Mouse (Mus musculus) activated CD4-positive, CD25-positive, alpha-beta regulatory T cell, adult 4 months (primary cell): Measurements from ENCODE around the gene Anapc1. TPM values are rescaled to one million over a fixed set of nuclear protein-coding genes. Genes with fewer than 3 reads are reported as not detected.
"Not testable (repeated sequence)": the region's sequence is repeated elsewhere in the genome, so short reads cannot be mapped to it uniquely, and the experiment has no call there.

Experiments
- ATAC-seq: one replicate; pipeline ENCODE4 v1.8.0; 2017
- polyA plus RNA-seq, 2 experiments: library from polyadenylated mRNA; unstranded; fragments of 100-300 nt; shearing (Covaris generic); gene quantifications; one replicate each; pipeline ENCODE4 v1.2.1; 2017

The Anapc1 gene
- polyA plus RNA-seq, 2 experiments from 2014 or later, result 31.4 to 40.6 TPM

DNA sequence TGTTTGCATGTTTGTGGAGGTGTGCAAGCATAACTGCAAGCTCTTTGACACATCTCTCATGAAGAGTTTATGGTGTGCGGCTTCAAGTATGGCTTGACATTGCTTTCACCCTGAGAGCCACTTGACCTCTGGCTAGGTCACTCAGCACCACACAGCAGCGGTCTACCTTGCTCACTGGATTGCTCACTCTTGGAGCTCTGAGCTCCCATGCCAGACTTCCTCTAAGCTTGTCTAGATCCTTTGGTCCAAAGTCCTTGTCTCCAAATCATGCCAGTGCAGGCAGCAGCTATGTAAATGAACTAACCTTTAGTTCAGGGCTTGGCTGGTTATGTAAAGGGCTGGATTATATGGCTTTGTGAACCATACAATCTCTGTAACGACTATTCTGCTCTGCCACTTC, 9.2 kb upstream of the Anapc1 start:
- no peak for ATAC-seq

- no peak for ATAC-seq
Observed at GRCm38 (mm10) chr2:128694548-128694947, 7.4 kb upstream of the Anapc1 start.

GRCm38 (mm10) chr2:128693828-128694227, 6.6 kb upstream of the Anapc1 start:
- ATAC-seq, result not testable (repeated sequence)

GRCm38 (mm10) chr2:128693236-128693635, 6.0 kb upstream of the Anapc1 start:
- ATAC-seq, result no peak

DNA sequence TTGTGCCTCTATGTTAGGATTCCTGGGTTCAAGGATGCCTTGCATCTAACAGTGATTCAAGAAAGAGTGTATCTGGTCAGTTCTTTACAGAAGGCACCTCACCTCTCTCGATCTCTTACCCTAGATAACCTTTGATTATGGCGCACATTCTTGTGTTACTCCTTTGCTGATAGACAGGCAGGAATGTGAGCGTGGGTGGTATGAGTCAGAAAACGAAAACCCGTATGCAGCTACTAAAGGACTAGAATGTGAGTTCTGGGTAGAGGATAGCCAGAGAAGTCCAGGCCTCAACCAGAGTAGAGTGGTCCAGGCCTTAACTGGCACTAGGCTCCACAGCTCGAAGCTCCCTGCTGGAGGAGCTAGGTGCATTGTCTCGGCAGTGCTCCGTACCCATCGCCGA, 5.6 kb upstream of the Anapc1 start:
- no peak for ATAC-seq

DNA sequence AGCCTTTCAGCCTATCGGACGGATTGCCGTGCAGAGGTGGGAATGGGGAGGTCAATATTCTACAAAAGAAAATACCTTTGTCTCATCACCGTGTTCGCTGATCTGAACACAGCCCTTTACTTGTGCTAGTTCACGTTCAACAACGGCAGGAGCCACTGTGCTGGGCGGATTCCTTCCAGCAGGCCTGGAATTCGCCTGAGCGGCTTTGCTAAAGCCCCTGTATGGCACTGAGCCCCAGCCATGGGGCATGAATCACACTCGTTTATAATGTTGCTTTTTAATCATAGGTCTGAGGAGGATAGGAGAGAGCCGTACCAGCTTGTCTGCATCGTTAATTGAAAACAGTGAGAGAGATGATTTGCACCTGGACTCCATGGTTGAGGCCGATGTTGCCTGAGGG, 5.1 kb upstream of the Anapc1 start:
- no peak for ATAC-seq

- peak; percentile 11 for ATAC-seq
Observed at GRCm38 (mm10) chr2:128687558-128688120, 448 bp upstream of the Anapc1 start.

DNA sequence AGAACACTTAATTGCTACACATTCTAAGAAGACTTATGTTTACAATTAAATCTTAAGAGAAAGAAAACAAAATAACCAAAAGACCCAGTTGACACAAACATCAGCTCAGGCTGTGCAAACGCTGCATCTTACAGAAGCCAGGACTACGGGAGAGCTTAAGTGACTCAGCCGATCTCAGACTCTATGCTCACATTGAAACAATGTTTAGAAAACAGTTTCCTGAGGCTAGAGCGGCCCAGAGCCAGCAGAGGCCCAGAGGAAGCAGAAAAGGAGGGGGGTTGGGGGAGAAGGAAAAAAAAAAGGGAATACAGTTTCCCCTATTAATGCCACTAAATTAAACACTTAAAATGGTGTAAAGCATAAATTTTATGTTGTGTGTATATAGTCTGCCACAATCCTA, 6.5 kb downstream of the Anapc1 start:
- no peak for ATAC-seq

- ATAC-seq, result no peak
Observed at GRCm38 (mm10) chr2:128620578-128620977, 66.6 kb downstream of the Anapc1 start.

DNA sequence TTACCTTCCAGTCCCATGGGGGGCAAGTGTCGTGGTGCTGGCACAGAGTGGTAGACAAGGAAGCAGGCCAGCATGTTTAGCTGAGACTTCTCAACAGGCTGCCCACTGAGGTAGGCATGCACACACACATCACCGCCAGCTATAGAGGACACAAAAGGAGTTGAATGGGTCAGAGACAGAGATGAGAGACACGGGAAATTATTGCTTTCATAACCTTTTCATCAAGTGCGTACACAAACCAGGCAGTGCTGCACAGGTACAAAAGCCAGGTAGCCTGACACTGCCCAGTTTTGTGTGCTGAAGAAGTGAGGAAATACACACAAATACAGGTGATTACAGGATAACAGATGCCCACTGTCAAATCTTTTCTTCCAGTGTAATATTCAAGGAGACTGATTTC, 71.8 kb downstream of the Anapc1 start:
- ATAC-seq, result no peak

DNA sequence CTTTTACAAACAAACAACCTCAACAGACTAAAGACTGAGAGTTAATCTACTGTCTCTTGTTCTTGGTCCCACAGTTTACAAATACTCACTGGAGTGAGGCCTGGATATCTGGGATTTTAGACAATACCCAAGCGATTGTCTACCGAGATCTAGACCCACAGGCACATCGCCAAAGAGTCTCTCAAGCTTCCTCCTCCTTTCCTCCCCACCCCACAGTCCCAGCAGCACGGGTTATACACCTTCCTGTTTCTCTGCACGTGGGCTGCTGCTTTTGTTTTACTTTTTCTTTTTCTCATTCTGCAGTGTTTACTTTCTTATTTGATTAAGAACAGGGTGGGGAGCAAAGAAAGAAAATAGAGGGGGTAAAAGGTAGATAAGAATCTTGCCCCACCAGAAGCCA, 73.8 kb downstream of the Anapc1 start:
- no peak for ATAC-seq

- no peak for ATAC-seq
Observed at GRCm38 (mm10) chr2:128612275-128612674, 74.9 kb downstream of the Anapc1 start.

DNA sequence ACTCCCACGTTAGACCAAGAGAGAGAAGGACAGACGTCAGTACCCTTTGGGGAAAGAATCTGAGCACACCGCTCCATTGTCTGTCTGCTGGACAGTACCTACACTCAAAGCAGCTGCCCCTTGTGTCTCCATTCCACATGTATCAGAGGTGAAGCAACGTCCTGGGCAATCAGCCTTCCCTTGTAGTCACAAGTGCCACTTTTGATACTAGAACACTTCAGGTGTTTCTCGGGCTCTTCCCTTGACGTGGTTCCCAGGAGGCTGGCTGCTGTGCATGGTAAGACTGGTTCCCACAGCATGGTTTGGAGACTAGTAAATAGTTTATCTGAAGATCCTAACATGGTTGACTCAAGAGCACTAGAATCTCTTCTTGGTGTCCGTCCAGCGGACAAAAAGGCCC, 76.0 kb downstream of the Anapc1 start:
- ATAC-seq, result no peak

DNA sequence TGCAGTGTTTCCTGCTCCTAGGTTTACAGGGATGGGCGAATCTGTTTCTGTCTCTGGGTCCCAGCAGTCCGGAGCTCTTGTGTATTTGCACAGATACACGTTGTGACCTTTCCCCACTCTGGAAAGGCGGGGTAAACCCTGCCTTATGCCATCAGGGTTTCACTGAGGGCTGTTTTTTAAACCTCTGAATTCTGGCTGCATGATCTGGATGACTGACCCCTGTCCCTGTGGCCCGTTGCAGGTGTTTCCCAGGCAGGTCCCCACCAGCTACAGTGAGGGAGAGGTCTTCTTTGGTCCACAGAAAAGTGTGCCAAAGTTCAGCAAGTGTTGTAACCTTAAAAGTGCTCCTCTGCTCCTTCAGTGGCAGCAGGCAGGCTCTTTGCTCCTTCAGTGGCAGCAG, 77.9 kb downstream of the Anapc1 start:
- ATAC-seq, result no peak

DNA sequence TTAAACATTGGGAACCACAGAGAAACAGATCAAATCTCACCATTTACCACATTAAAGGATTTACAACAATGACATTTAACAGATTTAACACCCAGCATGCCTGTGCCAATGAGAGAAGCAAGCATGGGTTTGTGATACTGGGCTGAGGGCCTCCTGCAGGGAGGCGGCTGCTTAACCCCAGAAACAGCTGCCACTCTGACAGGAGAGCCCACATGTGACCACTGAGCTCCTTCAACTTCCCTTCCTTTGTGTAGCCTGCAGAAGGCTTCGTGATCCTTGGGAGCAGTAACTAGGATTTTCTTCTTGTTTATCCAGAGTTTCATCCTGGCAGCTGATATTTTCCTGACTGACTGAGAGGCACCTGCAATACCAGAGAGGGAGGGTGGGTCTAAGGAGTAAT, 85.7 kb downstream of the Anapc1 start:
- ATAC-seq, result no peak

GRCm38 (mm10) chr2:128592301-128592700, 94.9 kb downstream of the Anapc1 start:
- ATAC-seq, result no peak

GRCm38 (mm10) chr2:128590909-128591308, 96.3 kb downstream of the Anapc1 start, which contains the start of gene Spdye4c:
Gene Spdye4c, plus strand, starts transcription at chr2:128591209.
- ATAC-seq, result no peak

GRCm38 (mm10) chr2:128582881-128583280, 104.3 kb downstream of the Anapc1 start:
- ATAC-seq, result no peak

GRCm38 (mm10) chr2:128572726-128573624, 114.2 kb downstream of the Anapc1 start:
- ATAC-seq, result peak; percentile 61

GRCm38 (mm10) chr2:128571001-128571400, 116.2 kb downstream of the Anapc1 start:
- ATAC-seq, result no peak

- ATAC-seq, result no peak
Observed at GRCm38 (mm10) chr2:128568490-128568889, 118.7 kb downstream of the Anapc1 start.

DNA sequence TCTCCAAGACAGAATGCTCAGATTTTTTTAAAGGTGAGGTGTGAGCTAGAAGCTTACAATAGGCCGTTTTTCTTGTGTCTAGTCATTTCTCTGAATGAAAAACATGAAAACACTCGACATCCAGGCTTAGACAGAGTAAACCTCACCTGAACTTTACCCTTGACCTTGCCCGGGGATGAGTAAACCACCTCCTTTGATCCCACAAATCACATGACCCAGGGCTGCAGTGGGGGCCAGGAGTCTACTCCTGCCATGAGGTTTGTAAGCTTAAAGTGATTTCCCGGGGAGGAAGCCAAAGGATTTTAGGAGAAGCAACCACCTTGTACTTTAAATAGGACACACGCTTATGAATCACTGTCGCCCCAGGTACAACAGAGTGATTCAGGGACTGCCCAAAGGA, 119.2 kb downstream of the Anapc1 start:
- no peak for ATAC-seq

- ATAC-seq, result no peak
Observed at GRCm38 (mm10) chr2:128566304-128567147, 120.7 kb downstream of the Anapc1 start.
